Mouse (Mus musculus) midbrain, postnatal 0 days (tissue): ENCODE measurements around the gene Trpv5. TPM values are rescaled to one million over a fixed set of nuclear protein-coding genes. Genes with fewer than 3 reads are reported as not detected.

Source experiments
- ATAC-seq: fragments of 200-750 bp; cut with Nextera tagmentation; 2 replicates; pipeline ENCODE4 v1.8.0; 2017; ENCODE audit warnings: moderate number of reproducible peaks, mild to moderate bottlenecking, moderate TSS enrichment, moderate library complexity; ENCODE audit not compliant: low FRiP score
- DNase-seq: peaks from one replicate; pipeline ENCODE4 v3.0.0-alpha.2; 2015; ENCODE audit warnings: low spot score
- H3K27ac ChIP-seq: fragments of 300-500 bp; sonication (generic); 2 replicates; pipeline ENCODE4 v1.5.1; 2014; ENCODE audit warnings: low read depth, mild to moderate bottlenecking, low read length, mixed read lengths
- H3K27me3 ChIP-seq: fragments of 300-500 bp; sonication (generic); 2 replicates; pipeline ENCODE4 v1.6.1; 2014; ENCODE audit warnings: low read length, control low read depth, mixed read lengths; ENCODE audit not compliant: insufficient read depth
- H3K36me3 ChIP-seq: fragments of 300-500 bp; sonication (generic); 2 replicates; pipeline ENCODE4 v1.6.1; 2014; ENCODE audit warnings: low read length, control low read depth, mixed read lengths; ENCODE audit not compliant: insufficient read depth
- H3K4me1 ChIP-seq: fragments of 300-500 bp; sonication (generic); 2 replicates; pipeline ENCODE4 v1.6.1; 2014; ENCODE audit warnings: mild to moderate bottlenecking, control low read depth, antibody characterized with exemption, low read length, mixed read lengths; ENCODE audit not compliant: insufficient read depth
- H3K4me2 ChIP-seq: fragments of 300-500 bp; sonication (generic); 2 replicates; pipeline ENCODE4 v1.6.1; 2014; ENCODE audit warnings: low read depth, mild to moderate bottlenecking, low read length, mixed read lengths; ENCODE audit not compliant: poor library complexity, severe bottlenecking
- H3K4me3 ChIP-seq: fragments of 300-500 bp; sonication (generic); 2 replicates; pipeline ENCODE4 v1.5.1; 2014; ENCODE audit warnings: low read depth, mild to moderate bottlenecking, low read length, moderate library complexity
- H3K9ac ChIP-seq: fragments of 300-500 bp; sonication (generic); replicated peaks from 2 replicates; pipeline ENCODE4 v1.6.1; 2014; ENCODE audit warnings: mild to moderate bottlenecking, low read length, moderate library complexity, mixed read lengths; ENCODE audit not compliant: poor library complexity, severe bottlenecking
- H3K9me3 ChIP-seq: fragments of 300-500 bp; sonication (generic); 2 replicates; pipeline ENCODE4 v1.6.1; 2016; ENCODE audit warnings: low read length, control low read depth
- CTCF ChIP-seq: IDR thresholded peaks from 2 replicates; pipeline ENCODE4 v1.5.1; 2016; ENCODE audit warnings: antibody characterized with exemption, mild to moderate bottlenecking
- WGBS: fragments of 180-500 bp; shearing (Covaris S2); extraction: QIAGEN DNeasy Blood & Tissue Kit; methylation state at CpG from one replicate; pipeline ENCODE4 v1.1.7; 2014; 5-methylcytosine and 5-hydroxymethylcytosine counted together
- polyA plus RNA-seq: library from polyadenylated mRNA; unstranded; fragments of >200 nt; fragmentation: Nextera tagmentation; extraction: Ambion mirVana; gene quantifications from 2 replicates; pipeline ENCODE4 v1.2.1, GENCODE M21; 2015
- total RNA-seq: library from RNA; depleted of rRNA; stranded (reverse); fragments of >200 nt; gene quantifications from 2 replicates; pipeline ENCODE4 v1.2.3, GENCODE M21; 2014

Gene Trpv5
- total and polyA plus RNA-seq, 2 experiments from 2014 or later, result not detected

DNA sequence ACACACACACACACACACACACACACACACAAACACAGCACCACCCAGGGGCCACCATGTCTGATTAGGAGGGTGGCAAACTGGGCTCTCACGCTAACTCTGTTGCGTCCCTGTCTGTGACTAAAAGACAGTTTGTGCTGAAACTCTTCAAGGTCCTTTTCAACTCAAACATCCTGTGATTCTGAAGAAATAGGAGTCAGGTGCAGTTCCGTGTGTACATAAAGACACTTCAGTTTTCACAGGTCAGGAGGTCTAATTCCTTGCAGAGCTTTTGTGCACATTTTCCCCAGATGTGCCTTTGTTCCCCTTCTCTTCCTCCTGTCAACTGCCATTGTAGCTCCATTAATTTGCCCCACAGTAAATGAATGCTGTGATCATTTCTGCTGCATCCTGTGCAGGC, 40.1 kb downstream of the Trpv5 start:
- 68% methylated on average over 3 of the region's 3 CpGs for WGBS
- Histone ChIP-seq H3K27me3 (no peaks in the 10 kb centered on the region), H3K4me3 (no peak overlapping the region), H3K4me1 (no peaks in the 10 kb centered on the region), H3K9ac (no peak overlapping the region), H3K4me2 (no peak overlapping the region), H3K36me3 (no peaks in the 10 kb centered on the region), H3K27ac (no peak overlapping the region), H3K9me3 (no peaks in the 10 kb centered on the region)
- ATAC-seq, result no peak
- no peak for TF ChIP-seq CTCF
- DNase-seq, result no peak

DNA sequence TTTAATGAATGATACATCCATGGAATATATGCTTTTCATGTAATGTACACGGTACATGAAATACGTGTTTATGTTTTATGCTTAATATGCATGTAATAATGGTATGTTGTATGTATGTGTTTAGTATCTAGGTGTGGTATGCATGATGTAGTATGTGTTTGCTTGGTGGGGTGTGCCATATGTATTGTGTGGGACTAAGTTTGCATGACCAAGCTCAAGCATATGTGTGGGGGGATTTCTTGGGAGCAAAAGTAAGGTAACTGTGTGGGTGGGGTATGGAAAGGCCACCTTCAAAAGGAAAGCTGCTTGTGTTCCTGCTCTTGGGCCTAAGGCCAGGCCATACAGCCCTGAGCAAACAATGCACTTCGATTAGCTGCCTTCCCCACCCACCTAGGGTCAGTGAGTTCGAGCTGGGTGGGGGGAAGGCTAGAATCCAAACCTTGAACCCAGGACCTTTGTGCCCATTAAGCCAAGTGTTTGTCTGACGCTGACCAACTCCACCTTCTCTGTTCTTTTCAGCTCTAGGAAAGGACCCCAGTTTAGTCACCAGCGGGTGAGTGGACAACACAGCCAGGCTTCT, 42.6 kb downstream of the Trpv5 start:
- H3K4me1 ChIP-seq, result no peaks in the 10 kb centered on the region
- no peaks in the 10 kb centered on the region for H3K36me3 ChIP-seq
- no peaks in the 10 kb centered on the region for H3K27me3 ChIP-seq
- no peak for ATAC-seq
- H3K4me2 ChIP-seq, result no peak overlapping the region
- no peaks in the 10 kb centered on the region for H3K9me3 ChIP-seq
- DNase-seq, result no peak
- WGBS, result 78% methylated on average over 6 of the region's 6 CpGs
- no peak overlapping the region for H3K4me3 ChIP-seq
- H3K9ac ChIP-seq, result no peak overlapping the region
- H3K27ac ChIP-seq, result no peak overlapping the region
- TF ChIP-seq CTCF, result no peak

DNA sequence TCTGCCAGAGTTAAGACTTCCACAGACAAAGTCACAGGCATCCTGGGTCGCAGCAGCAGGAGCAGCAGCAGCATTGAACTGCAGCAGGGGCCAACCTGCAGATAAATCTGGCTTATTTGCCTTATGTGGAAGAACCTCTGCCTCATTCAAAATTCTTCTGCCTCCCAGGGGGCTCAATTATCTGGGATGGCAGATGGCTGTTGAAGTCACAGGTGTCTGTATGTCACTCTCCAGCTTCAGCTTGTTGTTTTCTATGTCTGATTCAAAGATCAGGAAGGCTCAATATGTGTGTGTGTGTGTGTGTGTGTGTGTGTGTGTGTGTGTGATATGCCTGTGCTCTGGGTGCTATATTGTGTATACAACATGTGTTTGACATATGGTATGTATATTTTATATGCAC, 43.2 kb downstream of the Trpv5 start:
- H3K4me2 ChIP-seq, result no peak overlapping the region
- no peak overlapping the region for H3K4me3 ChIP-seq
- no peaks in the 10 kb centered on the region for H3K9me3 ChIP-seq
- H3K4me1 ChIP-seq, result no peaks in the 10 kb centered on the region
- ATAC-seq (no peak), DNase-seq (peak; percentile 5)
- no peak overlapping the region for H3K9ac ChIP-seq
- WGBS, result 23% methylated on average over 1 of the region's 1 CpGs
- H3K27ac ChIP-seq, result no peak overlapping the region
- no peaks in the 10 kb centered on the region for H3K27me3 ChIP-seq
- TF ChIP-seq CTCF, result no peak
- no peaks in the 10 kb centered on the region for H3K36me3 ChIP-seq

DNA sequence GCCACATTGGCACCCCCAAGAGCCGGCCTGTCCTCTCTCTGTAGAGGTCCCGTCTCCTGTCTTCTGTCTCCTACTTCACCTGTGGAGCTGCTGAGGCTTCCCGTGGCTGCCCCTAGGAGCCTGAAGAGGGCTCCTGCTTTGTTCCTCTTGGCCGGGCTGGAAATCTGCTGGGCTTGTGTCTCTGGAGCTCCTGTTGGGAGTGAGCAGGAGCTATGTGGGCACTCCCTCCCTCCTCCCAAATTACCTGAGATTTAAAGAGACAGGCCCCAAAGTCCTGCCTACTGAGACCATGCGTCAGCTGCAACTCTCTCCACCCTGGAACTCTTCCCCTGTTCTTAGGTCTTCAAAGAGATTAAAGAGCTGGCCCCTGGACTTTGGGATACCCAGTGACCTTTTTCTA, 44.4 kb downstream of the Trpv5 start, which contains the start of gene Trpv6:
Trpv6 (minus strand) TSS at position 228 of the 400 bp plus-strand sequence.
- TF ChIP-seq CTCF, result no peak
- Histone ChIP-seq H3K27ac (no peak within 1 kb of the TSS), H3K27me3 (no peaks in the 10 kb centered on the region), H3K9me3 (no peaks in the 10 kb centered on the region), H3K4me3 (no peak within 1 kb of the TSS), H3K36me3 (no peaks in the 10 kb centered on the region), H3K4me2 (no peak within 1 kb of the TSS), H3K4me1 (no peaks in the 10 kb centered on the region), H3K9ac (no peak within 1 kb of the TSS)
- 33% methylated on average over 5 of the region's 5 CpGs for WGBS
- no peak for DNase-seq
- ATAC-seq, result no peak

DNA sequence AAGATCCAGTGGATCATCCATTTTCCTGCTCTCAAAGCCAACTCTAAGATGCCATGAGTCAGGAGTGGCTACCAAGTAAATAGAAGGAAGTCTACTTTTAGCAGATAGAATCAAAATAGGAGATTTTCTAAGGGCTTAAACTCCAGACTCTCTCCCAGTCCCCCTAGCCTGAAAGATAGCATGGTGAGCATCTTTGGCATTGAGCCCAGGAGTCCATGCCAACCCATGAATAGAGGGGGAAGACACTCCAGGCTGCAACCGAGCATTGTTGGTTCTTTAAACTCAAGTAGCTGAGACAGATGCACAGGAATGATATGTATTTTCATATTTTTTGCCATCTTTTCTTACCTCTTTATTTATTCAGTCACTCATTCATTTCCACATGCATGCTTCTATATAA, 45.4 kb downstream of the Trpv5 start:
- H3K27ac ChIP-seq, result no peak overlapping the region
- no peaks in the 10 kb centered on the region for H3K36me3 ChIP-seq
- no peaks in the 10 kb centered on the region for H3K27me3 ChIP-seq
- ATAC-seq (no peak), DNase-seq (peak; percentile 33)
- 38% methylated on average over 1 of the region's 1 CpGs for WGBS
- H3K4me2 ChIP-seq, result no peak overlapping the region
- H3K9ac ChIP-seq, result no peak overlapping the region
- no peaks in the 10 kb centered on the region for H3K9me3 ChIP-seq
- no peak for TF ChIP-seq CTCF
- no peaks in the 10 kb centered on the region for H3K4me1 ChIP-seq
- no peak overlapping the region for H3K4me3 ChIP-seq

DNA sequence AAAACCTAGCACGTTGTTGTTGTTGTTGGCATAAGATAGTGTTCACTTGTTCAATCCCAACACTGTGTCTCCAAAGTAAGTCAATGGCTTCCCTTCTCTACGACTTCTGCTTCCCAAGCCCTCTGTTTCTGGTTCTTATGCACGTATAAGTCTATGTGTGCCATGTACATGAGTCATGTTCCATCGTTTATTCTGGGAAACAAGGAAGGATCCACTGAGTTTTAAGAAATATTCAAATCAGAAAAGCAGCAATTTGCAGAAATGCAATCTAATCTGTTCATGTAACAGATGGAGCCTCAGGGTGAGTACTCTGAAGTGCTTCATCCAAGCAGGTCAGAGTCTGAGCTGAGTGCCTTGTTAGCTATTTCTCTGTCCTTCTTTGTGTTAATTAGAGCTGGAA, 49.0 kb downstream of the Trpv5 start:
- H3K4me3 ChIP-seq, result no peak overlapping the region
- H3K4me1 ChIP-seq, result no peaks in the 10 kb centered on the region
- no peaks in the 10 kb centered on the region for H3K27me3 ChIP-seq
- H3K4me2 ChIP-seq, result no peak overlapping the region
- H3K9ac ChIP-seq, result no peak overlapping the region
- DNase-seq (no peak), ATAC-seq (no peak)
- H3K9me3 ChIP-seq, result no peaks in the 10 kb centered on the region
- TF ChIP-seq CTCF, result no peak
- H3K36me3 ChIP-seq, result no peaks in the 10 kb centered on the region
- no peak overlapping the region for H3K27ac ChIP-seq
- 84% methylated on average over 4 of the region's 4 CpGs for WGBS
